Mouse (Mus musculus) liver, embryonic 14 days (tissue): ENCODE results near the gene Gucy2e. TPM values are rescaled to one million over a fixed set of nuclear protein-coding genes. Genes with fewer than 3 reads are reported as not detected.

Source experiments
- polyA plus RNA-seq: library from polyadenylated mRNA; depleted of rRNA; stranded (reverse); fragments of >200 nt; gene quantifications from 2 replicates; pipeline ENCODE4 v1.2.3, GENCODE M21; 2012; rRNA removed

Gucy2e gene
- under 0.01 TPM in 1 of 2 replicates, not detected in the other for polyA plus RNA-seq

GRCm38 (mm10) chr11:69236926-69237260 lies at the start of gene Gucy2e:
Gucy2e (minus strand) TSS chr11:69237036.

GRCm38 (mm10) chr11:69197743-69198142 lies 39.1 kb downstream of the Gucy2e start, which contains the start of gene Alox8:
Alox8 (minus strand) TSS chr11:69197843.

Other genes with a start within 250 kb of the Gucy2e start
- 10.1 and 13.1 TPM in 2 replicates for gene Pfas, start 228.6 kb downstream of the Gucy2e start, polyA plus RNA-seq
- 18.1 and 20.4 TPM in 2 replicates for gene Ctc1, start 221.1 kb downstream of the Gucy2e start, polyA plus RNA-seq
- 73.3 and 80.7 TPM in 2 replicates for gene Aurkb, start 191.4 kb downstream of the Gucy2e start, polyA plus RNA-seq
- 3.3 and 3.5 TPM in 2 replicates for gene Borcs6, start 177.3 kb downstream of the Gucy2e start, polyA plus RNA-seq
- 11.6 and 12.9 TPM in 2 replicates for gene Tmem107, start 166.2 kb downstream of the Gucy2e start, polyA plus RNA-seq
- 19.1 and 24.8 TPM in 2 replicates for gene Vamp2, start 148.5 kb downstream of the Gucy2e start, polyA plus RNA-seq
- 1.5 and 1.9 TPM in 2 replicates for gene Per1, start 141.8 kb downstream of the Gucy2e start, polyA plus RNA-seq
- gene Hes7, start 116.6 kb downstream of the Gucy2e start, polyA plus RNA-seq = 0.09 and 0.10 TPM in 2 replicates
- gene 9130213A22Rik, start 114.4 kb downstream of the Gucy2e start, polyA plus RNA-seq = 0.03 and 0.07 TPM in 2 replicates
- gene Aloxe3, start 111.1 kb downstream of the Gucy2e start, polyA plus RNA-seq = 0.05 and 0.08 TPM in 2 replicates
- not detected in 2 replicates for gene Alox12b, start 80.0 kb downstream of the Gucy2e start, polyA plus RNA-seq
- 0.01 TPM in 2 replicates for gene Alox8, start 39.2 kb downstream of the Gucy2e start, polyA plus RNA-seq
- gene Cntrob, start 86.7 kb upstream of the Gucy2e start, polyA plus RNA-seq = 9.3 and 9.8 TPM in 2 replicates
- 55.4 and 56.6 TPM in 2 replicates for gene Trappc1, start 86.9 kb upstream of the Gucy2e start, polyA plus RNA-seq
- 0.10 and 0.15 TPM in 2 replicates for gene Kcnab3, start 89.2 kb upstream of the Gucy2e start, polyA plus RNA-seq
- 0.39 and 0.54 TPM in 2 replicates for gene Rnf227, start 103.4 kb upstream of the Gucy2e start, polyA plus RNA-seq
- gene Chd3, start 132.4 kb upstream of the Gucy2e start, polyA plus RNA-seq = 12.1 and 13.2 TPM in 2 replicates
- 67.1 and 70.4 TPM in 2 replicates for gene Naa38, start 158.5 kb upstream of the Gucy2e start, polyA plus RNA-seq
- 9.2 and 9.3 TPM in 2 replicates for gene Cyb5d1, start 158.6 kb upstream of the Gucy2e start, polyA plus RNA-seq
- 3.5 and 4.0 TPM in 2 replicates for gene Tmem88, start 161.2 kb upstream of the Gucy2e start, polyA plus RNA-seq
- 0.93 and 1.4 TPM in 2 replicates for gene Kdm6b, start 176.6 kb upstream of the Gucy2e start, polyA plus RNA-seq